Mouse (Mus musculus) intestine, embryonic 16.5 days (tissue): ENCODE results near the gene BC004004. TPM values are rescaled to one million over a fixed set of nuclear protein-coding genes. Genes with fewer than 3 reads are reported as not detected.

Source experiments
- ATAC-seq: fragments of 200-750 bp; cut with Nextera tagmentation; 2 replicates; pipeline ENCODE4 v1.8.0; 2017; ENCODE audit warnings: moderate TSS enrichment, moderate library complexity
- H3K27ac ChIP-seq: fragments of 300-500 bp; sonication (generic); 2 replicates; pipeline ENCODE4 v1.5.1; 2014; ENCODE audit warnings: mild to moderate bottlenecking, low read length
- H3K27me3 ChIP-seq: fragments of 300-500 bp; sonication (generic); replicated peaks from 2 replicates; pipeline ENCODE4 v1.6.1; 2014; ENCODE audit warnings: low read length, control low read depth, mixed read lengths; ENCODE audit not compliant: control insufficient read depth, insufficient read depth
- H3K36me3 ChIP-seq: fragments of 300-500 bp; sonication (generic); 2 replicates; pipeline ENCODE4 v1.6.1; 2014; ENCODE audit warnings: low read length, control low read depth; ENCODE audit not compliant: control insufficient read depth, insufficient read depth
- H3K4me1 ChIP-seq: fragments of 300-500 bp; sonication (generic); 2 replicates; pipeline ENCODE4 v1.6.1; 2014; ENCODE audit warnings: low read length, control low read depth, mixed read lengths; ENCODE audit not compliant: control insufficient read depth, insufficient read depth
- H3K4me2 ChIP-seq: fragments of 300-500 bp; sonication (generic); 2 replicates; pipeline ENCODE4 v1.6.1; 2014; ENCODE audit warnings: low read depth, low read length, control low read depth
- H3K4me3 ChIP-seq: fragments of 300-500 bp; sonication (generic); 2 replicates; pipeline ENCODE4 v1.5.1; 2014; ENCODE audit warnings: mild to moderate bottlenecking, low read length
- H3K9ac ChIP-seq: fragments of 300-500 bp; sonication (generic); 2 replicates; pipeline ENCODE4 v1.6.1; 2014; ENCODE audit warnings: low read depth, low read length
- H3K9me3 ChIP-seq: fragments of 300-500 bp; sonication (generic); 2 replicates; pipeline ENCODE4 v1.6.1; 2016; ENCODE audit warnings: low read length, control low read depth; ENCODE audit not compliant: control insufficient read depth
- WGBS: fragments of 180-500 bp; shearing (Covaris S2); extraction: QIAGEN DNeasy Blood & Tissue Kit; methylation state at CpG from one replicate; pipeline ENCODE4 v1.1.7; 2014; 5-methylcytosine and 5-hydroxymethylcytosine counted together
- polyA plus RNA-seq: library from polyadenylated mRNA; unstranded; fragments of >200 nt; fragmentation: Nextera tagmentation; extraction: Ambion mirVana; gene quantifications from 2 replicates; pipeline ENCODE4 v1.2.1, GENCODE M21; 2015

Gene BC004004
- polyA plus RNA-seq, 1 experiment from 2014 or later, result 85.6 TPM

DNA sequence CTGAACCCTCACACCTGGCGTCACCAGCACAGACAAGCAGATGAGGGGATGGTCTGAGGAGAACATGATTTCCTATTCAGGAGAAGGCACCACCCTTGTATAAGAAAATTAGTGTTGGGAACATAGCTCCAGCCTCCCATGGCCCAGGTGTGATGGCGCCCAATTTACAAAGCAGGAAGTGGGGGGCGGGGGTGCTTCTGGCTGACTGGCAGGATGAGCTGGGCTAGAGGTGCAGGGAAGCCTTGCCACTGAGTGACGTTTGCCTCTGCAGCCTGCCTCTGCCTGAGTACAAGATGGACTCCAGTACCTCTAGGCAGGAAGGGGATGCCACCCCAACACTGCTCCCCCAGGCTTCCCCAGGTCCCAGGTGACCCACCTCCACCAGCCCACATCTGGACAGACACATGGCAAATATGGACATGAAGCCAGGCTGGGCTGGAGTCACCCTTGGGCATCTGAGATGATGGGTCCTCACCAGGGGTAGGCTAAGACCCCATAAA is 63.6 kb downstream of the BC004004 start:
- no peak for ATAC-seq
- Histone ChIP-seq H3K4me3 (no peak overlapping the region), H3K9me3 (no peaks in the 10 kb centered on the region), H3K27ac (no peak overlapping the region), H3K36me3 (peaks cover 9% of the 10 kb centered on the region), H3K9ac (no peak overlapping the region), H3K27me3 (0 out of 2 replicates have a peak, but pooled peaks cover 3% of the 10 kb centered on the region), H3K4me2 (no peak overlapping the region), H3K4me1 (no peaks in the 10 kb centered on the region)
- WGBS, result 76% methylated on average over 4 of the region's 4 CpGs

DNA sequence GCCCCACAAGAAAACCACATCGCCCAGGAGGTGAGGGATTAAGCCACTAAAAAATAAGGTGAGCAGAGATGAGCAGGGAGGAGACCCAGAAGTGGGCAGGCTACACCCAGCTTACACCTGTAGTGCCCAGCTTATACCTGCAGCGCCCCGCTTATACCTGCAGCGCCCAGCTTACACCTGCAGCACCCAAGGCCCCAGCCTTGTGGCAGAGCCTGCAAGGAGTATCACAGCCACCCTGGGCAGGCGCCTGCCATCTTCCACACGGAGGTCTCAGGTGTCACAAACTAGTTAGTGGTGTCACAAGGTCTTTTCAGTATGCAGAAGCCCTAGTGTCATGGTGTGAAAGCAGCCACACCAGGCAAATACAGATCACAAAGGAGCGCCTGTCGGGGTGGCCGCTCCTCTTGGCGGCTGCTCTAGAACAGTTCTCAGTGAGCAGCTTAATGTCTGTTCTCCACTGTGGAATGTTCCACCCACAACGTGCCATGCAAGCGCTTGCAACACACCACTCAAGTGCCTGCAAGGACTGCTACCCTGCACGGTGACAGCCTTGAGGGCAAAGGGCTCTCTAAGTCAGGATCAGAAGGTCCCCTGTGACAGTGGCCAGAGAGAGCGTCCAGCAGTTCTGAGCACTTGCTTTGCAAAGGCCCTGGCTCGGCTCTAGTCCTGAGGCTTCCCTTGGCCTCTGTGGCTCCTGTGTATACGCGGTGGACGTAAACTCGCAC is 67.8 kb downstream of the BC004004 start:
- peaks cover 5% of the 10 kb centered on the region for H3K4me1 ChIP-seq
- peaks cover 13% of the 10 kb centered on the region for H3K36me3 ChIP-seq
- no peak overlapping the region for H3K27ac ChIP-seq
- H3K9me3 ChIP-seq, result no peaks in the 10 kb centered on the region
- no peaks in the 10 kb centered on the region for H3K27me3 ChIP-seq
- no peak overlapping the region for H3K4me2 ChIP-seq
- no peak overlapping the region for H3K9ac ChIP-seq
- 91% methylated on average over 19 of the region's 19 CpGs for WGBS
- ATAC-seq, result no peak
- H3K4me3 ChIP-seq, result no peak overlapping the region

DNA sequence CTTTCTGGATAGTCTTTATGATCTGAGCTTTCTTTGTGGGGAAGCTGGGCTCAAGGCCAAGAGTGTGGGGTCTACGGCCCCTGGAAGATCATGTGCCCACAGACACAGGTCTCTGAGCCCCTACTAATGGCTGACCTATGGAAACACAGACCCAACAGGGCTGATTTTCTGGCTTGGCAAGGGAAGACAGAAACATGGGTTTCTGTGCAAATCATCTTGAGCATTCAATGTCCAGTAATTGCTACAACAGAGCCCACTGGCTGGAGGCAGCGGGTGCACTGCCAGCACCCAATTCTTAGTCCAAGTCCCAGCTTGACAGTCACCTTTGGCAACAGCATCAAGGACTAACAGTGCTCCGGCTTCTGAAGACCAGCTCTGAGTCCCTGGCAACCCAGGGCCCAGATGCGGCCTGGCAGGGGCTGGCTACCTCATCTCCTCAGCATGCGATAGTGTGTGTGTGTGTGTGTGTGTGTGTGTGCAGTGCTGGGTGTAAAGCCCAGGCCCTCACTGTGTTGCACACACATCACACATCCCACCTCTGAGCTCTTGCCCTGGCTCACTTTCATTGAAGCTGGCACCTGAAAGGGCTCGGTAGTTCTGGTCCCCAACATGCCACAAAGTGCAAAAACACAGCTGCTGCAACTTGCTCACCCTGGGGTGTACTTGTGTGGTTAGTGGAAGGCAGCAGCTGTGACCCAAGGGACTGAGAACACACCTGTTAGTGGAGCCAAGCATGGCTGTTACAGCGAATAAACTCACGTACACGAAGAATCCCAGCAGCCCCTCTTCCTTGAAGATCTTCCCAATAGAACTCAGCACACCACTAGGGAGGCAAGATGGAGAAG is 69.6 kb downstream of the BC004004 start:
- no peaks in the 10 kb centered on the region for H3K27me3 ChIP-seq
- H3K27ac ChIP-seq, result no peak overlapping the region
- no peaks in the 10 kb centered on the region for H3K9me3 ChIP-seq
- ATAC-seq, result no peak
- no peak overlapping the region for H3K4me3 ChIP-seq
- WGBS, result 88% methylated on average over 9 of the region's 9 CpGs
- H3K4me1 ChIP-seq, result peaks cover 20% of the 10 kb centered on the region
- no peak overlapping the region for H3K4me2 ChIP-seq
- no peak overlapping the region for H3K9ac ChIP-seq
- peaks cover 9% of the 10 kb centered on the region; the same call in 1 of the 2 replicates for H3K36me3 ChIP-seq

DNA sequence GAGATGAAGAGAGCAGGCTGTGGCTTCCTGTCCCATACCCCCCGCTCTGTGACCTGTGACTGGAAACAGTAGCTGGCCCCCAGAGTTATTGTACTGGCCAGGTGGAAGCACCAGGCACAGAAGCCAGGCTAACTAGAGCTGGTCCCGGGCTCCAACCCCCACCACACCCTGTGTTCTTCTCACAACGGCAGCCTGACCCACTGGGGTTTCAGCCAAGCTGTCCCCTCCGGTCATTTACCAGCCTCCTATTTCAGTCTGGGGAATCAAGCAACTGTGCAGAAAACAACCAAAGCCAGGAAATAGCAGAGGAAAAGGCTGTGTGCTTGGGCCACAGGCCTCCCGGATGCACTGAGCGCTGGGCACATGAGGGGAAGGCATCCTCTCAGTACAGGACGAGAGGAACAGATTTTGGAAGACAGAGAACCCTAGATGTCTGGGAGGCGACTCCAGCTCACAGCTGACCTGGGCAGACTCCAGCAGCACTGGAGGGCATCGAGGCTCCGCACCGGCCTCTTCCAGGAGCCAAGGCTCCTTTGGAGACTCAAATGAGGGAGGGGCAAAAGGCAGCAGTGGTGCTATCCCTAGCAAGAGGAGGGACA is 70.7 kb downstream of the BC004004 start:
- ATAC-seq, result no peak

DNA sequence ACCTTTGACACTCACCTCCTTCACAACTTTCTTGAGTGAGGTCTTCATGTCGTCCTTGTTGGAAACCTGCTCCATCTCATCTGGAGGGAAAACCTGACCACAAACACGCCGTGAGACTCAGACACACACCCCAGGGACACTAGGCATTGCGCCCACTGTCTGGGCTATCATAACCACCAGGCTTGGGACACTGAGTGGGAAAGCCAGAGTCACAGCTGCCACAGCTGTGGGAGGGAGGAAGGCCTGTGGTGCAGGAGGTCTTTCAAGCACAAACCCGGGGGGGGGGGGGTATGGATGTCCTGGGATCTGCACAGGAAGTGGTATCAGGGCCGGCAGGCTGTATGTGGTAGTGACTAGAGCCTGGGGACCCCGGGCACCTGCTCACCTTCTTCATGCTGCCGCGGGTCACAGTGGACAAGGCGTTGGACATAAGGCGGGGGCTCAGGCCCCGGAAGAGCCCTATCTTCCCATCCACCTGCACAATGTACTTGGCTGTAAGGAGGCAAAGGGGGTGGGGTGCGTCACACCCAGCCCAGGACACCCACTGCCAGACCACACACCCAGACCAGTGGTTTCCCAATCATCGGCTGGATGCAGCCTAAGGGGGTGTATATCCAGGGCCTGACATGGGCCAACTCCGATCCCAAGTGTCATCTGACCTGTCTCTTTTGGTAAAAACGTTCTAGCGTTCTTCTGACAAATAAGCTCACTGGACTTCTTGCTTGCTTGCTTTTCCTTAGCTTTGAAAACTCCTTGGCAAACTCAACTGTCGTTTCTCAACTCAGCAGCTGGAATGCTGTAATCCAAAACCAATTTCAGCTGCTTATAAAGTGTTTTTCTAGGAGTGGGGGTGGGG is 72.0 kb downstream of the BC004004 start:
- Histone ChIP-seq H3K27me3 (no peaks in the 10 kb centered on the region), H3K36me3 (0 out of 2 replicates have a peak, but pooled peaks cover 4% of the 10 kb centered on the region), H3K9ac (no peak overlapping the region), H3K4me3 (no peak overlapping the region), H3K4me1 (peaks cover 21% of the 10 kb centered on the region), H3K9me3 (no peaks in the 10 kb centered on the region), H3K4me2 (no peak overlapping the region), H3K27ac (0 out of 2 replicates have a peak overlapping the region, but pooled peaks have one; percentile 81)
- ATAC-seq, result no peak
- WGBS, result 81% methylated on average over 18 of the region's 18 CpGs

More for the DNA sequence above, 70.7 kb downstream of the BC004004 start:
- peak overlapping the region; percentile 7; the same call in 1 of the 2 replicates for H3K27ac ChIP-seq
- no peaks in the 10 kb centered on the region for H3K27me3 ChIP-seq
- WGBS, result 79% methylated on average over 11 of the region's 11 CpGs
- H3K4me2 ChIP-seq, result no peak overlapping the region
- no peaks in the 10 kb centered on the region for H3K9me3 ChIP-seq
- no peak overlapping the region for H3K9ac ChIP-seq
- peaks cover 21% of the 10 kb centered on the region for H3K4me1 ChIP-seq
- H3K4me3 ChIP-seq, result no peak overlapping the region
- H3K36me3 ChIP-seq, result 0 out of 2 replicates have a peak, but pooled peaks cover 9% of the 10 kb centered on the region

DNA sequence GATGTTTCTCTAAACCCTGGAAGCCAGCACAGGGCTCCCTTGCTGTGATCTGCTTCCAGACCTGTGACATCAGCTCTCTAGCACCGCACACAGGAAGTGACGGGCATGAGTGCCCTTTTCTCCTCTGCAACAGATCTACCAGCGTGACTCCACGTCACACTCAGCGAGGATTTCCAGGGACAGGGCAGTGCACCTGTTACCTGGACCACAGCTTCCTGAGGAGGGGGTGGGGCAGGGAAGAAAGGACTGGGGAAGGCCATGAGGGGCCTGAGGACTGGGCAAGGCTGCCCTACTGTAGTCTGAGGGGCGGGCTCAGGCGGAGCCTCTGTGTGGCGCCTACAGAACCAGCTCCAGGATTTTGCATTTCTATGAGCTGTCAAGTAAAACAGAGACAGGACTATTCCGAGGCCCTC is 73.0 kb downstream of the BC004004 start:
- 18% methylated on average over 9 of the region's 9 CpGs for WGBS
- Histone ChIP-seq H3K4me2 (no peak overlapping the region), H3K4me1 (peaks cover 27% of the 10 kb centered on the region), H3K27ac (peak overlapping the region; percentile 81), H3K4me3 (no peak overlapping the region), H3K27me3 (no peaks in the 10 kb centered on the region), H3K9ac (peak overlapping the region; percentile 43), H3K36me3 (0 out of 2 replicates have a peak, but pooled peaks cover 4% of the 10 kb centered on the region), H3K9me3 (no peaks in the 10 kb centered on the region)
- peak; percentile 51 for ATAC-seq

DNA sequence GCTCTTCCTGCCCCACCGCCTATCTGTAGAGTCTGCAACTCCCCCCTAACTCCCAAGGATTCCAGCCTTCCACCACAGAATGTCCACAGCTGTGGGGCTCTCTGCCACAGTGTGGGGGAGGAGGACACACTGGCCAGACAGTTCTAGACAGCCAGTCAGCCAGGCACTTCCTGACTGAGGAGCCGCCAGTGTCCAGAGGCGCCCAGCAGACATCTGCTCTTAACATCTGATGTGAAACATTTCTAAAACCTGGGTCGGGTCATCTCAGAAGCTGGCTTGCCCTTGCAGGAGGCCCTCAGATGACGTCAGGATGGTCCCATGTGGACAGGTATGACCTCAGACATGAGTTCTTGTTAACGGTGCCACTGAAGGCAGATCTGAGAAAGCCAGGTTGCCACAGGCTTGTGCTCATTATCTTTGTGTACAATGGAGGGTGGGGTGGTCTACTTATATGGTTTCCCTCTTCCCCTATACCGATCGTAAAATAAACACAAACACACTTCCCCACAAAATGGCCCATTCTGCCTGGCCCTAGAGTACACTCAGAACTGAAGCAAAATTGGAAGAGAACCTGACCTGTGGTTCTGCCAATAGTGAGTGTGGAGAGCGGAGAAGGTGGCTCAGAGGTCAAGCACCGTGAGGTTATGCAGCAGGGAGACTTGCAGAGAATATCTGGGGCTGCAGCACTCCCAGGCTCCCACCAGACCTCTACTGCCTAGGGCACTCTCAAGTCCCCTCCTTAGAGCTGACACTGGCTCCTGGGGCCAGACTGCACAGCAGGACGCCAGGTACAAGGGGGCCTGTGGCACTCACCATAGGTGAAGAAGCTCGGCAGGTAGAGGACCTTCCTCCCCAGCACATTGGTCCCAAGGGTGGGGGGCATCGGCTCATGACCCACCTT is 73.7 kb downstream of the BC004004 start:
- WGBS, result 42% methylated on average over 13 of the region's 13 CpGs
- no peak overlapping the region for H3K4me3 ChIP-seq
- H3K9me3 ChIP-seq, result no peaks in the 10 kb centered on the region
- H3K27ac ChIP-seq, result peak overlapping the region; percentile 81
- peak; percentile 66 for ATAC-seq
- no peaks in the 10 kb centered on the region for H3K27me3 ChIP-seq
- H3K9ac ChIP-seq, result peak overlapping the region; percentile 43; the same call in 1 of the 2 replicates
- H3K4me1 ChIP-seq, result peaks cover 29% of the 10 kb centered on the region
- H3K36me3 ChIP-seq, result 0 out of 2 replicates have a peak, but pooled peaks cover 4% of the 10 kb centered on the region
- no peak overlapping the region for H3K4me2 ChIP-seq

DNA sequence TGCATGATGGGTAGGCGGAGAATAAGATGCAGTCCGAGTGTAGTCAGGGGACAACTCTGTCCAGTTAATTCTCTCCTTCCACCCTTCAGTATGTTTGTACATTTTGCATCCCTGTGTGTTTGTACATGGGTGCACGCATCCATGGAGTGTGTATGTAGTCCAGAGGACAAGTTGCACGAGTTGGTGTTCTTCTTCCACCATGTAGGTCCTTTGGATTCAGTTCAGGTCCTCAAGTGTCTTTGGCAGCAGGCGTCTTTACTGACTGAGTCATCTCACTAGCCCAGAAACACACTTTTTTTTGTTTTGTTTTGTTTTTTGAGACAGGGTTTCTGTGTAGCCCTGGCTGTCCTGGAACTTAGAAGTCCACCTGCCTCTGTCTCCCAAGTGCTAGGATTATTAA is 74.7 kb downstream of the BC004004 start:
- Histone ChIP-seq H3K9me3 (no peaks in the 10 kb centered on the region), H3K27ac (no peak overlapping the region), H3K4me3 (no peak overlapping the region), H3K9ac (no peak overlapping the region), H3K4me2 (no peak overlapping the region), H3K27me3 (no peaks in the 10 kb centered on the region), H3K4me1 (peaks cover 32% of the 10 kb centered on the region), H3K36me3 (0 out of 2 replicates have a peak, but pooled peaks cover 4% of the 10 kb centered on the region)
- ATAC-seq, result no peak
- whole genome bisulfite sequencing, result 83% methylated on average over 5 of the region's 5 CpGs
